Mouse (Mus musculus) heart, embryonic 12.5 days (tissue): ENCODE measurements around the gene Gm10128. TPM values are rescaled to one million over a fixed set of nuclear protein-coding genes. Genes with fewer than 3 reads are reported as not detected.
"Not testable (repeated sequence)": the region's sequence is repeated elsewhere in the genome, so short reads cannot be mapped to it uniquely, and the experiment has no call there.

Source experiments
- ATAC-seq: fragments of 200-750 bp; cut with Nextera tagmentation; 2 replicates; pipeline ENCODE4 v1.8.0; 2017; ENCODE audit warnings: moderate TSS enrichment, moderate library complexity; ENCODE audit not compliant: insufficient number of reproducible peaks, low FRiP score
- H3K27ac ChIP-seq: fragments of 300-500 bp; sonication (generic); 2 replicates; pipeline ENCODE4 v1.5.1; 2016; ENCODE audit warnings: mild to moderate bottlenecking, moderate library complexity; ENCODE audit not compliant: poor library complexity, severe bottlenecking
- H3K27me3 ChIP-seq: fragments of 300-500 bp; sonication (generic); replicated peaks from 2 replicates; pipeline ENCODE4 v1.6.1; 2016; ENCODE audit warnings: mild to moderate bottlenecking, moderate library complexity
- H3K36me3 ChIP-seq: fragments of 300-500 bp; sonication (generic); 2 replicates; pipeline ENCODE4 v1.6.1; 2016; ENCODE audit warnings: mild to moderate bottlenecking, moderate library complexity
- H3K4me1 ChIP-seq: fragments of 300-500 bp; sonication (generic); replicated peaks from 2 replicates; pipeline ENCODE4 v1.6.1; 2016; ENCODE audit warnings: mild to moderate bottlenecking
- H3K4me2 ChIP-seq: fragments of 300-500 bp; sonication (generic); 2 replicates; pipeline ENCODE4 v1.6.1; 2016; ENCODE audit warnings: mild to moderate bottlenecking, moderate library complexity
- H3K4me3 ChIP-seq: fragments of 300-500 bp; sonication (generic); 2 replicates; pipeline ENCODE4 v1.5.1; 2016; ENCODE audit warnings: mild to moderate bottlenecking
- H3K9ac ChIP-seq: fragments of 300-500 bp; sonication (generic); 2 replicates; pipeline ENCODE4 v1.6.1; 2016; ENCODE audit warnings: mild to moderate bottlenecking, moderate library complexity
- H3K9me3 ChIP-seq: fragments of 300-500 bp; sonication (generic); replicated peaks from 2 replicates; pipeline ENCODE4 v1.6.1; 2016; ENCODE audit warnings: mild to moderate bottlenecking, moderate library complexity
- WGBS: fragments of 180-500 bp; shearing (Covaris S2); methylation state at CpG from one replicate; pipeline ENCODE4 v1.1.7; 2016; 5-methylcytosine and 5-hydroxymethylcytosine counted together
- polyA plus RNA-seq: library from polyadenylated mRNA; unstranded; fragments of >200 nt; fragmentation: Nextera tagmentation; extraction: Ambion mirVana; gene quantifications from 2 replicates; pipeline ENCODE4 v1.2.1, GENCODE M21; 2016

Gene Gm10128
- not detected in 2 replicates for polyA plus RNA-seq

GRCm38 (mm10) chr14:7643872-7644271, at the start of gene Gm10128:
Gene Gm10128 (minus strand): TSS chr14:7643972.
- not testable (repeated sequence) for H3K9me3 ChIP-seq, H3K4me3 ChIP-seq, H3K27me3 ChIP-seq, H3K36me3 ChIP-seq, H3K4me1 ChIP-seq, H3K9ac ChIP-seq, H3K27ac ChIP-seq, H3K4me2 ChIP-seq, ATAC-seq
- no CpG with 5 or more reads among the region's 2 CpGs for WGBS

GRCm38 (mm10) chr14:7681170-7681569, 37.4 kb upstream of the Gm10128 start:
- not testable (repeated sequence) for H3K9me3 ChIP-seq, H3K9ac ChIP-seq, H3K4me3 ChIP-seq, ATAC-seq, H3K4me2 ChIP-seq, H3K4me1 ChIP-seq, H3K36me3 ChIP-seq, H3K27ac ChIP-seq, H3K27me3 ChIP-seq
- 62% methylated on average over 5 of the region's 5 CpGs for WGBS

GRCm38 (mm10) chr14:7662491-7662890, 18.7 kb upstream of the Gm10128 start:
- not testable (repeated sequence) for H3K27ac ChIP-seq, H3K9ac ChIP-seq, H3K4me2 ChIP-seq, H3K4me3 ChIP-seq, H3K27me3 ChIP-seq, H3K4me1 ChIP-seq, ATAC-seq, H3K9me3 ChIP-seq, H3K36me3 ChIP-seq
- WGBS, result 70% methylated on average over 2 of the region's 2 CpGs

GRCm38 (mm10) chr14:7658101-7659074, 14.6 kb upstream of the Gm10128 start:
- ATAC-seq, H3K27me3 ChIP-seq, H3K36me3 ChIP-seq, H3K27ac ChIP-seq, H3K4me1 ChIP-seq, H3K9ac ChIP-seq, H3K9me3 ChIP-seq: not testable (repeated sequence)
- under 1% methylated on average over 43 of the region's 76 CpGs for WGBS
- H3K4me3 ChIP-seq, result peak overlapping the region; percentile 52
- H3K4me2 ChIP-seq, result peak overlapping the region; percentile 79

GRCm38 (mm10) chr14:7657456-7657855, 13.7 kb upstream of the Gm10128 start:
- WGBS, result 11% methylated on average over 10 of the region's 10 CpGs
- not testable (repeated sequence) for H3K4me1 ChIP-seq, H3K36me3 ChIP-seq, ATAC-seq, H3K27me3 ChIP-seq, H3K9me3 ChIP-seq, H3K9ac ChIP-seq, H3K27ac ChIP-seq
- Histone ChIP-seq H3K4me3 (peak overlapping the region; percentile 40; the same call in 1 of the 2 replicates), H3K4me2 (peak overlapping the region; percentile 79; the same call in 1 of the 2 replicates)

- WGBS, result no CpG with 5 or more reads among the region's 2 CpGs
Measured at GRCm38 (mm10) chr14:7595492-7595891, 48.3 kb downstream of the Gm10128 start, which contains the start of gene Gm10338. Gene Gm10338 (minus strand): TSS chr14:7595592.

More at GRCm38 (mm10) chr14:7595492-7595891, 48.3 kb downstream of the Gm10128 start, which contains the start of gene Gm10338:
- H3K36me3 ChIP-seq, ATAC-seq, H3K4me1 ChIP-seq, H3K4me2 ChIP-seq, H3K9ac ChIP-seq, H3K9me3 ChIP-seq, H3K27me3 ChIP-seq, H3K4me3 ChIP-seq, H3K27ac ChIP-seq: not testable (repeated sequence)

Other genes with a start within 250 kb of the Gm10128 start
- 0.15 TPM in 1 of 2 replicates, not detected in the other for gene Gm3755, start 193.1 kb downstream of the Gm10128 start, polyA plus RNA-seq
- gene Gm3752, start 160.2 kb downstream of the Gm10128 start, polyA plus RNA-seq, result 0.45 and 1.4 TPM in 2 replicates
- gene Gm3558, start 75.4 kb downstream of the Gm10128 start, polyA plus RNA-seq, result 0.10 and 0.43 TPM in 2 replicates
- gene Gm10338, start 48.4 kb downstream of the Gm10128 start, polyA plus RNA-seq, result not detected in 2 replicates
- not detected in 2 replicates for gene Gm26661, start 147.6 kb upstream of the Gm10128 start, polyA plus RNA-seq
- gene Flnb, start 174.0 kb upstream of the Gm10128 start, polyA plus RNA-seq, result 15.1 and 28.3 TPM in 2 replicates